Mouse (Mus musculus): Measurements from ENCODE around the gene Gak. TPM values are rescaled to one million over a fixed set of nuclear protein-coding genes. Genes with fewer than 3 reads are reported as not detected.
"Not testable (repeated sequence)": the region's sequence is repeated elsewhere in the genome, so short reads cannot be mapped to it uniquely, and the experiment has no call there.

The Gak gene
- polyA plus RNA-seq, 1 experiment from 2014 or later: 57.1 TPM

DNA sequence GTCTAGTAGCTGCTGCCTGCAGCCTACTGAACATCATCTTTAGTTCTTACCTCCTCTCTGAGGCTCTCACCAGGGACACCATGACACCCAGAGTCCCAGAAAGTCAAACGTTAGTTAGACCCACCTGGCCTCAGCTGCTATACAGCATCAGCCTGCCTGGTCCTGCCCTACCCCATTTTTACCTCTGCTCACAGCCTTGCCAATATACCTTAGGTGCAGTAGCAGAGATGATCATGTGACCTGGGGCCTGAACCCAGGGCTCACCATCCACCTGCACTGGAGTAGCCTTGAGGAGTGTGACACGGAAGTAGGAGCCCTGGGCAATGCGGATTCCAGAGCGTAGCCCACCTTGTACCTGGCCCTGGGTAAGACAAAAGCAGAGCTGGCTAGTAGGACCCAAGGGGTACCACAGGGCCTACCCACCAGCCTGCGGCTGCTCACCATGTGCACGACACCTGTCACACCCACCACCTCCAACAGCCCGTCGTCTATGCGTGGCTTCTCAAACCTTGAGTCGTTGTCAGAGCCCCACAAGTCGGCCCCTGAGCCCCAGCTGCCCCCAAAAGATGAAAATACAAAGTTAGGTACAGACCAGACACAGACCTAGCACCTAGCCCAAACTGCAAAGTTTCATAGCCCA is 19.5 kb upstream of the Gak start:
- no peak overlapping the region for H3K4me3 ChIP-seq (ENCODE audit: low read length)
- H3K4me1 ChIP-seq (replicated peaks; ENCODE audit: control insufficient read depth, insufficient read depth, low read length): no peaks in the 10 kb centered on the region
- no peak for ATAC-seq (ENCODE audit: low read depth)
- no peak overlapping the region for H3K9ac ChIP-seq (ENCODE audit: low read length)
- H3K27ac ChIP-seq (ENCODE audit: low read length): no peak overlapping the region
- no peak overlapping the region for H3K4me2 ChIP-seq (ENCODE audit: low read depth, low read length)
- no peaks in the 10 kb centered on the region for H3K27me3 ChIP-seq (ENCODE audit: control insufficient read depth, insufficient read depth, low read depth, low read length)
- peaks cover 28% of the 10 kb centered on the region for H3K36me3 ChIP-seq (ENCODE audit: control insufficient read depth, insufficient read depth, low read length)
- 86% methylated on average over 11 of the region's 11 CpGs for WGBS
- H3K9me3 ChIP-seq (ENCODE audit: control insufficient read depth, low read length): no peaks in the 10 kb centered on the region

DNA sequence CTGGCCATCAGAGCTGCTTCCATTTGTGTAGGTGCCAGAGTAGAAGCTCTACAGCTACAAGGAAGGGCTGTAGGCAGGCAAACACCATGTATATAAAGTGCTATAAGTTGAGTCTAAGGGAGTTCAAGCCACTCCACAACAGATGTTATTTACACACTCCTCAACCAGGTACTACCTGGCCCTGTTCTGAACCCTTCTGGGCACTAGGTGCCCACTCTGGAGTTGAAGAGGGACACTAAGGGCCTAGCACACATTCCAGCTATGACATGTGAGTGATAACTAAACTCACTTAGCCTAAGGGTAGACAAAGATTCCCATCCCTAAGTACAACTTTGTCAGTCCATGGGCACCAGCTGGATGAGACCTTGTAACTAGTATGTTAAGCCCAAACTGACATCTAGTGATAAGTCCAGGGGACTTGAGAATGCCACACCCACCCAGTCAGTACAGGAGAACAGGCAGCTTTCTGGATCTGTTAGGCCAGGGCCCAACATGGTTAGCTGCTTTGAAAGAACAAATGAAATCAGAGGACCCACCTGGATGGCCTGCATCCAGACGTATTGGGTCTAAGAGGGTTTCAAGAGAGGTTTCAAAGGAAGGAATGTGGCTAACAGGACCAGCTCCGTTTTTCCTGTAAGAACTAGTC is 18.4 kb upstream of the Gak start:
- no peak overlapping the region for H3K27ac ChIP-seq (ENCODE audit: low read length)
- peaks cover 18% of the 10 kb centered on the region for H3K36me3 ChIP-seq (ENCODE audit: control insufficient read depth, insufficient read depth, low read length)
- H3K4me1 ChIP-seq (replicated peaks; ENCODE audit: control insufficient read depth, insufficient read depth, low read length): no peaks in the 10 kb centered on the region
- 80% methylated on average over 2 of the region's 2 CpGs for WGBS
- H3K9ac ChIP-seq (ENCODE audit: low read length): no peak overlapping the region
- no peak for ATAC-seq (ENCODE audit: low read depth)
- H3K4me3 ChIP-seq (ENCODE audit: low read length): no peak overlapping the region
- no peaks in the 10 kb centered on the region for H3K9me3 ChIP-seq (ENCODE audit: control insufficient read depth, low read length)
- H3K4me2 ChIP-seq (ENCODE audit: low read depth, low read length): no peak overlapping the region
- H3K27me3 ChIP-seq (ENCODE audit: control insufficient read depth, insufficient read depth, low read depth, low read length): no peaks in the 10 kb centered on the region

DNA sequence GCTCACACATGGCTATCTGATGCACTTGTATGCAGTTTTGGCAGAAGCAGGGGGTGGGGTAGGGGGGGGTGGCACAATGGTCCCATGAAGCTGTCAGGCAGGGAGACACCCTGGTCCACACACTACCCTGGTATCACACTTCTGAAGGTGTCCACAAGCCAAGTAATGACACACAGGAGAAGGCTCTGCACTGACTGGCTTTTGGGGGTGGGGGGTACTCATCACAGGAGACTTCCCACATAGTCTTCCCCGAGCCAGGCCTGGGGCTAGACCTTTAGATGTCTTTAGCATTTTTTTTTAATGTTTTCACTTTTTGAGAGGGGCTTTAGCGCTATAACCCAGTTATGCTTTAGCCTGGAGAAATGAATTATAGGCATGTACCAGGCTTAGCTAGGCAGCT is 17.8 kb upstream of the Gak start:
- 85% methylated on average over 2 of the region's 2 CpGs for WGBS
- peaks cover 14% of the 10 kb centered on the region; the same call in 1 of the 2 replicates for H3K36me3 ChIP-seq (ENCODE audit: control insufficient read depth, insufficient read depth, low read length)
- ATAC-seq (ENCODE audit: low read depth): no peak

DNA sequence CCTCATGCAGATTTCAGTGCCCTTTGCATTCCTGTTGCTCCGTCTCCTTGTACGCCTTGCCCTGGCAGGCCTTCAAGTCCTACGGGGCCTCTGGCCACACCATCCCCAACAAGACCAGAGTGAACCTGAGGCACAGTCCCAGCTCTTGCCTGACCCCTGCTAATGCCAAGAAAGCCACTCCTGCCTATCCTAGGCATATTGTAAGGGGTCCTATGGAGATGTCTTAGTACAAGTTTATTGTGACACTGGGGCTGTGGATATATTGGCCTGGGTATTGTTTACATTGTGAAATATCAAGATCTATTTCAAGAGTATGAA is 16.7 kb upstream of the Gak start:
- Histone ChIP-seq H3K36me3 (ENCODE audit: control insufficient read depth, insufficient read depth, low read length) (peaks cover 14% of the 10 kb centered on the region; the same call in 1 of the 2 replicates), H3K27ac (ENCODE audit: low read length) (no peak overlapping the region), H3K4me3 (ENCODE audit: low read length) (no peak overlapping the region), H3K27me3 (ENCODE audit: control insufficient read depth, insufficient read depth, low read depth, low read length) (no peaks in the 10 kb centered on the region), H3K9ac (ENCODE audit: low read length) (no peak overlapping the region), H3K4me2 (ENCODE audit: low read depth, low read length) (no peak overlapping the region), H3K4me1 (replicated peaks; ENCODE audit: control insufficient read depth, insufficient read depth, low read length) (no peaks in the 10 kb centered on the region), H3K9me3 (ENCODE audit: control insufficient read depth, low read length) (no peaks in the 10 kb centered on the region)
- WGBS: 73% methylated on average over 3 of the region's 3 CpGs
- no peak for ATAC-seq (ENCODE audit: low read depth)

More for the DNA sequence above, 17.8 kb upstream of the Gak start:
- Histone ChIP-seq H3K27ac (ENCODE audit: low read length) (no peak overlapping the region), H3K4me3 (ENCODE audit: low read length) (no peak overlapping the region), H3K9me3 (ENCODE audit: control insufficient read depth, low read length) (no peaks in the 10 kb centered on the region), H3K4me2 (ENCODE audit: low read depth, low read length) (no peak overlapping the region), H3K4me1 (replicated peaks; ENCODE audit: control insufficient read depth, insufficient read depth, low read length) (no peaks in the 10 kb centered on the region), H3K9ac (ENCODE audit: low read length) (no peak overlapping the region), H3K27me3 (ENCODE audit: control insufficient read depth, insufficient read depth, low read depth, low read length) (no peaks in the 10 kb centered on the region)

DNA sequence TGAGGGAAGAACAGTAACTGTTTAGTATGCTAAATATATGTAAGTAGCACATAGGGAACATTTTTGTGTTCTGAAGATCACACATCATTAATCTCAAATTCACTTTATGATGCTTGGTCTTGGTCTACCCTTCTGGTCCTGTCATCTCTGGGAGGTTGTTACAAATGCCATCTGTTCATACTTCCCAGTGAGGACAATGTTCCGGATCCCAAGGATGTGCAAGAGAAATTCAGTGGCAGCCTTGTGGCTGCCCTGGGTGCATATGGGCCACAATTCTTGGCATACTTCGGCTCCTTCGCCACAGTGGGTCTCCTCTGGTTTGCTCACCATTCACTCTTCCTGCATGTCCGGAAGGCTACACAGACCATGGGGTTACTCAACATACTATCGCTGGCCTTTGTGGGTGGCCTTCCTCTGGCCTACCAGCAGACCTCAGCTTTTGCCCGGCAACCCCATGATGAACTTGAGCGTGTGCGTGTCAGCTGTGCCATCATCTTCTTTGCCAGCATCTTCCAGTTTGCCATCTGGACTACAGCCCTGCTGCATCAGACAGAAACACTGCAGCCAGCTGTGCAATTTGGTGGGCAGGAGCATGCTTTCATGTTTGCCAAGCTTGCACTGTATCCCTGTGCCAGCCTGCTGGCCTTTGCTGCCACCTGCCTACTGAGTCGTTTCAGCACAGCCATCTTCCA is 16.2 kb upstream of the Gak start:
- no peak overlapping the region for H3K4me2 ChIP-seq (ENCODE audit: low read depth, low read length)
- no peak overlapping the region for H3K4me3 ChIP-seq (ENCODE audit: low read length)
- WGBS: 78% methylated on average over 9 of the region's 9 CpGs
- no peak overlapping the region for H3K9ac ChIP-seq (ENCODE audit: low read length)
- H3K4me1 ChIP-seq (replicated peaks; ENCODE audit: control insufficient read depth, insufficient read depth, low read length): no peaks in the 10 kb centered on the region
- no peak for ATAC-seq (ENCODE audit: low read depth)
- H3K36me3 ChIP-seq (ENCODE audit: control insufficient read depth, insufficient read depth, low read length): peaks cover 14% of the 10 kb centered on the region; the same call in 1 of the 2 replicates
- H3K27me3 ChIP-seq (ENCODE audit: control insufficient read depth, insufficient read depth, low read depth, low read length): no peaks in the 10 kb centered on the region
- H3K9me3 ChIP-seq (ENCODE audit: control insufficient read depth, low read length): no peaks in the 10 kb centered on the region
- no peak overlapping the region for H3K27ac ChIP-seq (ENCODE audit: low read length)

DNA sequence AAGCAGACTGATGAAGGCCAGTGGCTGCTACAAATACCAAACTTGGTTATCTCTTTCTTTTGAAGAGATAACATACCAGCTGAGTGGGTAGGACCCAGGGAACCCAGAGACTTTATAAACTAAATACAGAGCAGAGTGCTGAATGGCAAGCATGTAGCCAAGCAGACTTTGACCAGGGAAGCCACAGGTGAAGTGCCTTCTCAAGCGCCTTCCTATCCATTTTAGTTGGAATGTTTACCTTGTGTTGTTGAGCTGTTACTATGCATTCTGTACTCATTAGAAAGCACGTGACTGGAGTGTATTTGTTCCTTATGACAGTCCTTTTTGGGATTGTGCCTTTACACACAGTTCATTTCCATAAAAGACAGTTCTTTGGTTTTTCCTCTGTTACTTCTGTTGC is 14.1 kb upstream of the Gak start:
- H3K4me2 ChIP-seq (ENCODE audit: low read depth, low read length): no peak overlapping the region
- no peaks in the 10 kb centered on the region for H3K4me1 ChIP-seq (replicated peaks; ENCODE audit: control insufficient read depth, insufficient read depth, low read length)
- no peak for ATAC-seq (ENCODE audit: low read depth)
- H3K9me3 ChIP-seq (ENCODE audit: control insufficient read depth, low read length): no peaks in the 10 kb centered on the region
- H3K36me3 ChIP-seq (ENCODE audit: control insufficient read depth, insufficient read depth, low read length): peaks cover 14% of the 10 kb centered on the region; the same call in 1 of the 2 replicates
- H3K27me3 ChIP-seq (ENCODE audit: control insufficient read depth, insufficient read depth, low read depth, low read length): no peaks in the 10 kb centered on the region
- 61% methylated on average over 2 of the region's 2 CpGs for WGBS
- H3K27ac ChIP-seq (ENCODE audit: low read length): no peak overlapping the region
- no peak overlapping the region for H3K4me3 ChIP-seq (ENCODE audit: low read length)
- H3K9ac ChIP-seq (ENCODE audit: low read length): no peak overlapping the region

DNA sequence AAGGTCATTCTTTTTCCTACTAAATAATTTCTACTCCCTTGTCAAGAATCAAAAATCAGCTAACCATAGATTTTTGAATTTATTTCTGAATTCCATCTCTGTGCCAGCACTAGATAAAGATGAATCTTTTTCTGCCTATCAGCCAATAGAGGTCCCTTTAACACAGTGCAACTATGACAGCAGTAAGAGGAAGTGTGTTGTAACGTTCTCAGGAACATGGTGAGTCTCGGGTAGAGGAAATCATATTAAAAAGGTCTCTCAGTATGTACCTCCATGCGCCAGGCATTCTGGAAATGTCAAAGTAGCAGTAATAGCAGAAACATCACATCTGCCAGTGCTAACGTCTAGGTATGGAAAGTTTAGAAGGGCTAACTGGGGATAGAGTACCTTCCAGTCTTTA is 6.6 kb upstream of the Gak start:
- Histone ChIP-seq H3K4me1 (replicated peaks; ENCODE audit: control insufficient read depth, insufficient read depth, low read length) (no peaks in the 10 kb centered on the region), H3K27me3 (ENCODE audit: control insufficient read depth, insufficient read depth, low read depth, low read length) (no peaks in the 10 kb centered on the region), H3K27ac (ENCODE audit: low read length) (no peak overlapping the region), H3K4me2 (ENCODE audit: low read depth, low read length) (no peak overlapping the region), H3K9ac (ENCODE audit: low read length) (no peak overlapping the region), H3K36me3 (ENCODE audit: control insufficient read depth, insufficient read depth, low read length) (no peaks in the 10 kb centered on the region), H3K9me3 (ENCODE audit: control insufficient read depth, low read length) (no peaks in the 10 kb centered on the region), H3K4me3 (ENCODE audit: low read length) (no peak overlapping the region)
- ATAC-seq (ENCODE audit: low read depth): no peak
- 61% methylated on average over 4 of the region's 4 CpGs for WGBS

DNA sequence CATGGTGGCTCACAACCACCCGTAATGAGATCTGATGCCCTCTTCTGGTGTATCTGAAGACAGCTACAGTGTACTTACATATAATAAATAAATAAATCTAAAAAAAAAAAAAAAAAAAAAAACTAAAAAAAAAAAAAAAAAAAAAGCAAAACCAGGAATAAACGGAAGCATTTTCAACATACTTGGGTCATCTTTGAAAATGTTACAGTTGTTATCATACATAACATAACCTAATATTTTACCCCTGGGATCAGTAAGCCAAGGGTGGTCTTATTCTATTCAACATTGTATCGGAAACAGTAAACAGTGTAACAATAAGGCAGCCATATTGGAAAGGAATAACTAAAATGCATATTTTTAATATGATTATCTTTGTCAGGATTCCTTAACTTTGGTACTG is 4.5 kb upstream of the Gak start:
- not testable (repeated sequence) for H3K4me2 ChIP-seq (ENCODE audit: low read depth, low read length); ATAC-seq (ENCODE audit: low read depth); H3K27ac ChIP-seq (ENCODE audit: low read length); H3K9me3 ChIP-seq (ENCODE audit: control insufficient read depth, low read length); H3K9ac ChIP-seq (ENCODE audit: low read length); H3K36me3 ChIP-seq (ENCODE audit: control insufficient read depth, insufficient read depth, low read length); H3K27me3 ChIP-seq (ENCODE audit: control insufficient read depth, insufficient read depth, low read depth, low read length); H3K4me1 ChIP-seq (replicated peaks; ENCODE audit: control insufficient read depth, insufficient read depth, low read length); H3K4me3 ChIP-seq (ENCODE audit: low read length)
- 79% methylated on average over 2 of the region's 3 CpGs for WGBS

DNA sequence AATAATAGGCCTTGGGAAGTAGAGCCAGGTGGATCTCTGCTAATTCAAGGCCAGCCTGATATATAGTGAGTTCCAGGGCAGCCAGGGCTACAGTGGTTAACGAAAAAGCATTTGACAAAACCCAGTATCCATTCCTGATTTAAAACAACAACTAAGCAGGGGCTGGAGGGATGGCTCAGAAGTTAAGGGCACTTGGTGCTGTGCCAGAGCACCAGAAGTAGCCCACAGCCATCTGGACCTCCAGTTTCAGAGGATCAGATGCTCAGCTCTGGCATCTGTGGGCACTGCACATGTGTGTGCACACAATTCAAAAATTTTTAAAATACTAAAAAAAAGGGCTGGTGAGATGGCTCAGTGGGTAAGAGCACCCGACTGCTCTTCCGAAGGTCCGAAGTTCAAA is 4.1 kb upstream of the Gak start:
- Histone ChIP-seq H3K4me3 (ENCODE audit: low read length) (no peak overlapping the region), H3K27ac (ENCODE audit: low read length) (no peak overlapping the region), H3K9ac (ENCODE audit: low read length) (no peak overlapping the region), H3K4me1 (replicated peaks; ENCODE audit: control insufficient read depth, insufficient read depth, low read length) (peaks cover 2% of the 10 kb centered on the region), H3K36me3 (ENCODE audit: control insufficient read depth, insufficient read depth, low read length) (no peaks in the 10 kb centered on the region), H3K27me3 (ENCODE audit: control insufficient read depth, insufficient read depth, low read depth, low read length) (no peaks in the 10 kb centered on the region), H3K9me3 (ENCODE audit: control insufficient read depth, low read length) (no peaks in the 10 kb centered on the region), H3K4me2 (ENCODE audit: low read depth, low read length) (no peak overlapping the region)
- no peak for ATAC-seq (ENCODE audit: low read depth)
- WGBS: 83% methylated on average over 4 of the region's 4 CpGs

Data from lung, embryonic 16.5 days (tissue).